Mouse (Mus musculus) small intestine, adult 2 months (tissue): Measurements from ENCODE around the gene Vmn1r169. TPM values are rescaled to one million over a fixed set of nuclear protein-coding genes. Genes with fewer than 3 reads are reported as not detected.
"Not testable (repeated sequence)": the region's sequence is repeated elsewhere in the genome, so short reads cannot be mapped to it uniquely, and the experiment has no call there.

Experiments used
- H3K27ac ChIP-seq: fragments of 200-500 bp; 2 replicates; pipeline ENCODE4 v1.5.1; 2012; ENCODE audit warnings: low read depth, low read length, control low read depth, inconsistent platforms; ENCODE audit not compliant: insufficient read depth
- H3K27me3 ChIP-seq: fragments of 200-500 bp; 2 replicates; pipeline ENCODE4 v1.6.1; 2012; ENCODE audit warnings: mild to moderate bottlenecking, moderate library complexity, low read length, inconsistent platforms; ENCODE audit not compliant: control insufficient read depth, insufficient read depth
- H3K36me3 ChIP-seq: fragments of 200-500 bp; 2 replicates; pipeline ENCODE4 v1.6.1; 2012; ENCODE audit warnings: mild to moderate bottlenecking, low read length, control low read depth, inconsistent platforms; ENCODE audit not compliant: control insufficient read depth, insufficient read depth
- H3K4me1 ChIP-seq: fragments of 200-500 bp; 2 replicates; pipeline ENCODE4 v1.6.1; 2012; ENCODE audit warnings: low read length, inconsistent platforms, mixed read lengths; ENCODE audit not compliant: control insufficient read depth, insufficient read depth, insufficient read length
- H3K4me3 ChIP-seq: fragments of 200-500 bp; 2 replicates; pipeline ENCODE4 v1.5.1; 2012; ENCODE audit warnings: low read depth, mild to moderate bottlenecking, control low read depth, inconsistent platforms, low read length, moderate library complexity
- WGBS: fragments of 180-500 bp; shearing (Covaris S2); methylation state at CpG from one replicate; pipeline ENCODE4 v1.1.7; 2018; 5-methylcytosine and 5-hydroxymethylcytosine counted together
- polyA plus RNA-seq: library from polyadenylated mRNA; depleted of rRNA; stranded (reverse); fragments of >200 nt; gene quantifications from 2 replicates; pipeline ENCODE4 v1.2.3, GENCODE M21; 2012; rRNA removed

The Vmn1r169 gene
- not detected in 2 replicates for polyA plus RNA-seq

- H3K4me3 ChIP-seq, H3K36me3 ChIP-seq, H3K4me1 ChIP-seq, H3K27ac ChIP-seq, H3K27me3 ChIP-seq: not testable (repeated sequence)
- 61% methylated on average over 1 of the region's 2 CpGs for WGBS
These were observed at the start of gene Vmn1r169 for GRCm38 (mm10) chr7:23575226-23575625. Vmn1r169 (plus strand) TSS chr7:23575526.

- WGBS: no CpG with 5 or more reads among the region's 1 CpGs
- H3K27me3 ChIP-seq, H3K4me1 ChIP-seq, H3K36me3 ChIP-seq, H3K27ac ChIP-seq, H3K4me3 ChIP-seq: not testable (repeated sequence)
These were observed 35.9 kb upstream of the Vmn1r169 start, which contains the start of gene Vmn1r168 for GRCm38 (mm10) chr7:23539432-23539831. Vmn1r168 (plus strand) TSS chr7:23539732.

- H3K27ac ChIP-seq, H3K4me3 ChIP-seq, H3K27me3 ChIP-seq, H3K36me3 ChIP-seq, H3K4me1 ChIP-seq: not testable (repeated sequence)
- WGBS: 18% methylated on average over 1 of the region's 1 CpGs
These were observed 30.5 kb downstream of the Vmn1r169 start, which contains the start of gene Vmn1r170 for GRCm38 (mm10) chr7:23605875-23606274. Vmn1r170 (plus strand) TSS chr7:23606175.

Other genes with a start within 250 kb of the Vmn1r169 start
- not detected in 2 replicates for gene Nlrp5, start 189.6 kb upstream of the Vmn1r169 start, polyA plus RNA-seq
- gene Vmn1r167, start 68.3 kb upstream of the Vmn1r169 start, polyA plus RNA-seq: not detected in 2 replicates
- gene Vmn1r168, start 35.8 kb upstream of the Vmn1r169 start, polyA plus RNA-seq: not detected in 2 replicates
- not detected in 2 replicates for gene Vmn1r170, start 30.6 kb downstream of the Vmn1r169 start, polyA plus RNA-seq
- gene Vmn1r171, start 55.2 kb downstream of the Vmn1r169 start, polyA plus RNA-seq: not detected in 2 replicates
- gene Vmn1r172, start 82.8 kb downstream of the Vmn1r169 start, polyA plus RNA-seq: not detected in 2 replicates
- gene Vmn1r173, start 125.2 kb downstream of the Vmn1r169 start, polyA plus RNA-seq: not detected in 2 replicates
- not detected in 2 replicates for gene Vmn1r174, start 176.7 kb downstream of the Vmn1r169 start, polyA plus RNA-seq
- gene Vmn1r175, start 235.1 kb downstream of the Vmn1r169 start, polyA plus RNA-seq: not detected in 2 replicates